Mouse (Mus musculus) spleen, postnatal 36 days (tissue): Measurements from ENCODE around the gene Tctn3.
"Not testable (repeated sequence)": the region's sequence is repeated elsewhere in the genome, so short reads cannot be mapped to it uniquely, and the experiment has no call there.

Experiments
- DNase-seq, 2 experiments: peaks; one replicate each; pipeline ENCODE4 v3.0.0; 2022; ENCODE audit warnings: low spot score in 2 of 2, mixed read lengths in 1 of 2

Gene Tctn3

GRCm38 (mm10) chr19:40625935-40626334 is 13.9 kb upstream of the Tctn3 start:
- DNase-seq: no peak

GRCm38 (mm10) chr19:40621616-40622015 is 9.6 kb upstream of the Tctn3 start:
- DNase-seq: not testable (repeated sequence)

DNA sequence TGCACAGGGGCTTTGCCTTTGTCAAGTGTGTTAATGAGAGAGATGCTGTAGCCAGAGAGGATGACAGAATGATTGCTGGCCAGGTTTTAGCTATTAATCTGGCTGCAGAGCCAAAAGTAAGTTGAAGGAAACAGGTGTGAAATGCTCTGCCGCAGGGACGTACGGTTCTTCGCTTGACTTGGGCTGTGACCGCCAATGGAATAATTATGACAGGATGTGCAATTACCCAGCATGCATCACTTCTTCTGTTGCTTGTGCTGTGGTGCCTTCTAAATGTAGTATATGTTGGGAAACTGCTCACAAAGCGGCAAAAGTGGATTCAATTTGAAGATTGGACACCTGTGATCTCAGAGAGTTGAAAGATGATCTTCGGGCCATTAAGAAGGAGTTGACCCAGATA is 4.0 kb upstream of the Tctn3 start:
- DNase-seq: peak; percentile 56 to 64

DNA sequence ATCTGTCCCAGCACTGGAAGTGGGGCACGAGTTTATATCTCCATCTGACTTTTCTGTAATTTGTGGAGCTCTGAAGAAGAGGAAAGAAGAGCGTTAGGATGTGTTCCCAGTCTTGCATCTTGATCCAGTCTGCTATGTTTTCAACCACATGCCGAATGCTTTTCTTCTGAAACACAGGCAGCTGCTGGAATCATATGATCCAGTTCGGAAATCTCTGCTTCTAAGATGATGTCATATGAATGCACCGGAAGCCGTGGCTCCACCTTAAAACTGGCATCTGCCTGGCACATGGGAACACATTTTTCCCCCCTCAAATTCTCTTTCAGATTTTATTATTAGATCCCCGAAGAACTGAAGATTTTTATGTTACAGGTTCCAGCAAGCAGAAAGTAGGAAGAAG is 2.8 kb upstream of the Tctn3 start:
- DNase-seq: no peak

DNA sequence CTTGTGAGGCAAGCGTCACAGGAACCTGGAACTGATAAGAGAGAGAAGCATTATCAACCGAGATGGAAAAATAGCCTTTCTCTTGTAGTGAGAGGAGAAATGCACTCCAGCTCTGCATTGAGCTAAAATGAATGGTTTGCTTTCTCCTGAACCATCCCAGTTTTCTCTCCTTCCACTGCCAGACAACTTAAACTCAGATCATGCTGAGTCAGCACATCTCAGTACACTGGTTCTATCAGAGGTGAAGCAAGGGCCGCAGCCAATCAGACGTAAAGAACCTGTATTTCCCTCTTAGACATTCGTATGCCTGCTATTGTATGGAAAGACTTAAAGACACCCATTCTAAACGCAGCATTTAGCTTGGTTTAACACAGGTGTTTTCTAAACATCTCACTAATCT is 4.4 kb downstream of the Tctn3 start:
- DNase-seq: no peak

DNA sequence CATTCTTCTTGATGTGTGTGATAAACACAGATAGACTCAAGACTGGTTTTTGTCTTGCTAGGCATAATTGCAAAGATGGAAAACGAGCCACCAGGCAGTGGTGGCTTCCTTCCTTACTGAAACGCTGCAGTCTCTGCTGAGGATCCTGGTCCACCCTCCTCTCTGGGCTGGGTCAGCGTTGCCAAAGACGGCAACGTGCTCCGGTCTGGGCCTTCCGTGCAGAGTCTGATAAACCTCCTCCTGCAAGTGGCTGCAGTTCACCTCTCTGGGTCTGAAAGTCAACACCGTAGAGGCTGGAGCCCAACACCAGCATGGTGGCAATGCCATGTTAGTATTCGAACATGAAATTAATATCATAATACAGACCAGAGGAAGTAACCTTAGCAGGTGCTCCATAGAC is 6.8 kb downstream of the Tctn3 start:
- DNase-seq: no peak

DNA sequence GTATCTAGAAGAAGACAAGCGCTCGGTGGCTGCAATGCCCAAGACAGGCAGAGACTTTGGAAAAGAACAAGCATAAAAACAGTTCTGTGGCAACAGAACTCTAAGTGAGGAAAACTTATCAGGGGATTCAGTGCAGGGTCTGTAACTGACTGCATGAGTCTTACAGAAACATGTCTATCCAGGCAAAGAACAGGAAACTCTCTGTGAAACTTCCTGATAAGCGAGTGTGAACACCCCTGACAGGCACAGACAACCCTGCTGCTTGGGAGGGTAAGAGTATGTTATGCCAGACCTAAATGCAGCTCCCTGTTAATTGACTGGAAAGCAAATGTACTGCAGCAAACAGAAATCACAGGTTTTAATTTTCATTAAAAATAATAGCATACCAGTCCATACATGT is 10.2 kb downstream of the Tctn3 start:
- no peak for DNase-seq

GRCm38 (mm10) chr19:40600846-40601245 is 11.2 kb downstream of the Tctn3 start:
- not testable (repeated sequence) for DNase-seq

GRCm38 (mm10) chr19:40595831-40596230 is 16.2 kb downstream of the Tctn3 start:
- no peak for DNase-seq

DNA sequence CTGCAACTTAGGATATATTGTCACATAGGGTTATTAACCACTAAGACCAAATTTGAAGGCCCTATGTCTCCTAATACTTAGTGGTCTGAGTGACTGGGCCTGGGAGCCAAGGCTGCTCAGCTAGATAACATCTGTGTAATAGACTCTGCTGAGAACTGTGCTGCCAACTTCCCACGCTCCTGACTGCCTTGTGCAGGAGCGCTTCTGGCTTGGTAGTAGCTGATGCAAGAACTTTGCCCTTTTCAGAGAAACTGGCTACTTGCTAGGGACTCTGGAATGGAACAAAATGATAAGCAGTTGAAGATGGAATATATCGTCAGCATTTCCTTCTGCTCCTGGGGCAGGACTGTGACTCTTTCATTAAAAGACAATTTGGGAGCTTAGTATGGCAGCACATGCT is 16.8 kb downstream of the Tctn3 start:
- no peak for DNase-seq

DNA sequence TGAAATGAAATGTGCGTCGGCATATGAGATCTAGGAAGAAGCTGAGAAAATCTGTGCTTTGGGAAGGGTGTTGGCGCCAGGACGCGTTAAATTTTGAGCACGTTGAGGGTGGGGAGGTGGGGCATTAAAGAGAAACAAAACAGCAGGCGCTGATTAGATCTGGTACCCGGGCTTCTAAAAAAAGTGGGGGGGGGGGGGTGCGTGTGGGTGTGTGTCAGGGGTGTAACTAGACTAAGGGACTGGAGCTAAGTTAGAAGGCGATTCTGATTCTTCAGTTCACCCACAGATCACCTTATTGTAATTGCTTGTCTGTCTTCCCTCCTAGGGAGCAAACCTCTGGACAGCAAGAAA is 22.5 kb downstream of the Tctn3 start:
- DNase-seq: no peak

DNA sequence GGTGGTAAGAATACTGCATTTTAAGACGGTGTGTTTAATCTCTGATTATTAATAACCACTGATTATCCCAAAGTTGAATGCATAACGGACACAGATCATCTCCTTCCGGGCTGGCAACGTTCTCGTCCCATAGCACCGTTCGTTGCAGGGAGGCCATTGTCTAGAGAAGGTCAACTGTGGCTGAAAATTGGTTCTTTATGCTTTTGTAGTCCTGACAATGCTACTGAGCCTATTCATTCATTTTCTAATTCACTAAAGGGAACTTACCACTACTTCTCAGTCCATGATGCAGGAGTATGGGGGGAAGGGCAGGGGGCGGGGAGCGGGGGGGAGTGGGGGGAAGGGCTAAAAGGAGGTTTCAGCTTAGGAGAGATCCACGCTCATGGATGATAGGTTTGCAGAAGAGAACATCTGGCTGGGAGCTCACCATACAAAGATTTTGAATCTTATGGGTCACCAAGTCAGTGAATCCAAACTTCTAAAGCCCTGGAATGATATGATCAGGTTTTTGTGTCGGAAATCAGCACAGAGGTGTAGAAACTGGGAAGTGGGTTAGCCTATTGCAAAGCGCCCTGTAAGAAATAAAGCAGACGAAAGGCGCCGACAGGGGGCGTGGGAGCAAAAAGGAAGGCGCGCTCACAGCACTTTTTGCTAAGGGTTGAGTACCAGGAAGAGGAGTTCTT is 23.0 kb downstream of the Tctn3 start:
- peak; percentile 89 to 92 for DNase-seq

- DNase-seq: peak; percentile 91
Measured at GRCm38 (mm10) chr19:40588293-40588654, 23.8 kb downstream of the Tctn3 start, which contains the start of gene Aldh18a1. Aldh18a1 (minus strand) TSS chr19:40588463.

DNA sequence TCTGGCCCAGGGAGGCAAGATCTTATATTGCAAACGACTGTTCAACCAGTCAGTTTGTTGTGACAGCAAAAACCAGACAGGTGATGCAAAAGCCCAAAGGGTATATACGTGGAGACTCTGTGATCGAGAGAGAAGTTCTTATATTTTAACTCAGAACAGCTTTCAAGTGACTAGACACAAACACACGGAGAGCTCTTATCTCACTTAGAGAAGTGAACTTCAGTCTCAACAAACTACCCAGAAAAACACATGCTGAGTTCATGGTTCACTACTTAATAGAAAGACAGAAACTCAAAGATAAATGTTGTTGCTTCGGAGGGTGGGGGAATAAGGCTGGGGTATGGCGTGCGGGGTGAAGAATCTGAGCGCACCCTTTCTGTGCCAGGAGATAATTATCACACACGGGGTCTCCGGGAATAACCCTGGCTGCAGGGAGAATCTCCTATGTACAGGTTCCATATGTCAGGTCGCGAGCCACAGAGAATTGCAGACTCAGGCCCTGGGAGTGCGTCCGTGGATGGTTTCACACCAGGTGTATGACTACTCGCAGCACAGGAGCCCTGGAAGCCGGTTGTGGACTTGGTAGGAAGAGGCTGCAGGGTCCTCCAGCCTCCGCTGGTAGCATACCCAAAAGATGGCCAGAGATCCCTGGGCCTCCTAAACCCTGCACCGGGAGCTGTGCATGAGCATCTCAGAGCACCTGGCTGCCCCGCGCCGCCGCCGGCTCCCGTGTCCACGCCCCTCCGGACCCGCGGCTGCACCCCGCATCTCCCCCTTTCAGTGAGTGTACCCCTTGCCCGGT is 24.3 kb downstream of the Tctn3 start:
- no peak for DNase-seq

DNA sequence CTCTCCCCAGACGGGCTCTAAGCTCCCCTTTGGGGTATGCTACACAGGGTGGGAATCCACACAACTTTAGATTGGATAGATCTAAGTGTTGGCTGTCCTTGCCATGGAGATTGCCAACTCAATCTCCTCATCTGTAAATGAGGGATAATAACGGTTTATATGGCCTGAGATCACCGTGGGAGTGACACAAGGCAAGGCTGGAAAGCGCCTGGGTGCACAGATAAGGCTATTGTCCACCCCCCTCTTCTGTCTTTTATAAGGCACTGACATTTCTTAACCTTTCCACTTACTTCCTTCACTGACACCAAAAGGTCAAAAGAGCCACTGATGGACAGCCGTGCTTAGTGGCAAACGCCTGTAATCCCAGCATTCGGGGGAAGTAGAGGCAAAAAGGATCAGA is 25.1 kb downstream of the Tctn3 start:
- DNase-seq: no peak

DNA sequence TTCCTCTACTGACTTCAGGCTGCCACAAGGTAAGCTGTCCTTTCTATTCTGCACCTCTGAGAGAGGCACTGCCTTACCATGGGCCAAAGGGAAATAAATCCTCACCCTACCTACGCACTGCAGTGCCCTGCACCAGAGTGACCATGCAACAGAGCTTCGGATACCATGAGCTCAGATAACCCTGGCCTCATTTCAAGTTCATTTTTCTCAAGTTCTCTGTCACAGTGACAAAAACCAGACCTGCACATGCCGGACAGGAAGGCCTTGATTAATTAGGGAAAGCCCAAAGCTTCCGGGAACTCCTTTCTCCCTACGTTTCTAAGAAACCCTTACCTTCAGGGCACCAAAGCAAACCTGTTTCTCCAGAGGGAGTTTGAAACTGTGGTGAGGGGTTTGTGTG is 30.4 kb downstream of the Tctn3 start:
- DNase-seq: no peak

DNA sequence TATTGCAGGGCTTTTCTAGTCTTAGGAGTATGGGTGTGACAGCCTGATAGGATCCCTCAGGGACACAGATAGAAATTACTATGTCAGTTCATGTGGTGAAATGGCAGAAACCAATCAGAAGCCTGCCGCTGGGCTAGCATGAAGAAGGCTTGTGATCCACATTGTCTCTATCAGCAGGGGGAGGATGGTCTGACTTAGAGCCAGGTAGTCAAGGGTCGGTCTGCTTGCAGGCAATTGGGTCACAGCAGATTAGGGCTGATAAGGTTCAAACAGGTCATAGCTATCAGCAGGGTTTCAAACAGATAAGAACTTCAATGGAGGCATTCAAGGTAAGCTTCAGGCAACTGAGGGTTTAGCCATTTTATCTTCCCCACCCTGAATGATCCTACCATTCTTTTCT is 31.1 kb downstream of the Tctn3 start:
- DNase-seq: no peak

GRCm38 (mm10) chr19:40575438-40575837 is 36.6 kb downstream of the Tctn3 start:
- DNase-seq: no peak

DNA sequence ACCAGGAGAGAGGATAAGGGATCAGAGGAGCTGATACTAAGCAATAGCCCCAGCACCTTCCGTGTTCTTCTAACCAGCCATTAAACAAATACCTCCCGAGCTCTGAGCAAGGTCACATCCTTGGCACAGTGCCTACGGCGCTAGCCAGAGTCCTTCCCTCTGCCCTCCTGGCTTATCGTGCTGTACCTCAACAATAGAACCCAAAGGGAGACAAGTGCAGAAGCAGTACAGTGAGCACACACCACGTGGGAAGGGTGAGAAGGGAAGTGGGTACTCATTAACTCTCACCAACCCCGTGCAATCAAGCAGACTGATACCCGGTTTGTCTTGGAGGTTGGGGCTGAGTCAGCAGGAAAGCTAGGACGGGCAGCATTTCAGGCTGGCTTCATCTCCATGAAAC is 41.3 kb downstream of the Tctn3 start:
- no peak for DNase-seq

- DNase-seq: no peak
Measured at GRCm38 (mm10) chr19:40567616-40568015, 44.4 kb downstream of the Tctn3 start.

DNA sequence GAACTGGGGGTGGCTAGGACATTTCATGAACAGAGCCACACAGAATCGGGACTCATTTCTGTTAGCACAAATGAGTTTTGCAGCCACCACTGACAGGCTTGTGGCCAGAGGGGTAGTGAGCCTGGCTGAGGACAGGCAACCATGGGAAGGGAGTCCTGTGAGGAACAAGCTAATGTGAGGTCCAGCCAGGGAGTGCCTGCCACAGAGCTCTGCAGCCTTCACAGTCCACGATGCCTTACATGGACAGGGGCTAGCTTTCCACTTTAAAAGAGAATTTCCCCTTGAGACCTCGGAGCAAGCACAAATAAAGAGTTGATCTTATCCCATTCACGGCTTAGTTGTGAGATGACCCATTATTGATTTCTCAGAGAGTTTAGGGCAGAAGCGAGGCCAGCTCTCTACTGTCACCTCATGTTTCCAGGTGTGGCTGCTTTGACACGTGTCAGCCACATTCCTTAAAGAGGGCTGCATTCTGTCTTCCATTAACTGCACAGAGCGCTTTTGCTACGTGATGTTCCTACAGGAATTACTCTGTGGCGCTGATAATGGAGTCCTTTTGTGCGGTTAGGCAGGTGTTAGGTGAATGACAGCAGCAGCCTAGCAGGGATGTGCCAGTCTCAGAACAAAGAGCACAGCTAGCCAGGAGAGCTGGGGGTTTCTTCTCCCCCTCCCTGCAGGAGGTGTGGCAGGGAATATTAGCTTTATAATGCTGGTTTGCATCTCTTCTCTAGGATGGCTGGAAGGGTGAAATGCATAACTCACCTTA is 48.0 kb downstream of the Tctn3 start:
- no peak for DNase-seq

DNA sequence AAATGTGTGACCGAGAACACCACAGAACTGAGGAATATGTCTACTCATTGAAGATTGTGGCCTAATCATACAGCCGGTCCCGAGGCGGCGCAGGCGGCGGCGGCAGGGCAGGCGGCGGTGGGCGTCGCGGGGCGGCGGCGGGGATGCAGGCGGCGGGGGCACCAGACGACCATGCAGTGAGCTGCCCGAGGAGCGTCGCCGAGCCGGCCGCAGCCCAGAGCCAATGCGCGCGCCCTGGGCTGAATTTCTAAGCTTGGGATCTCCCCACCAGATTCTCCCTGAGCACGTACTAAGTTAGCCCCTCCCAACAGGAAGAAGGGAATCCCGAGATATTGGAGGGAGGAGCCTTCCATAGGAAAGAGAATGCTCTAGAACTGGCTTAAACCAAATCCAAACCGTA is 50.5 kb downstream of the Tctn3 start:
- DNase-seq: not testable (repeated sequence)

DNA sequence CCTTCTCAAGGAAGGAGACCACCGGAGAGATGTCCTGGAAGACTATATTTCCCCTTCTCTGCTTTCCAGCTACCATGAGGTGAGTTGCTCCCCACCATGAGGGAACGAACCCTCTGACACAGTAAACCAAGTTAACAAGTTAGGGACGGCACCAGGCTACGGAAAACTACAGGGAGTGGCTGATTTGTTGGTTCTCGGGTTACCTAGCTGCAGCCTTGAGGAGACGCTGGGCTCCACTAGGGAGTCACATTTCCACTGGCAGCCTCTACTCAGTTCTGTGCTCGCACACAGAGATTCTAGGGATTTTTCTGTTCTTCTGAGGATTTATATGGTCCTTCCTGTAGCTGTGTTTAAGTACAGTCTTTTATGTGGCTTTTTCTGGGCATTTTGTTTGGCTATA is 56.0 kb downstream of the Tctn3 start:
- no peak for DNase-seq
